Mouse (Mus musculus): ENCODE measurements around the gene Psmd2.

- TF ChIP-seq POLR2A (IDR thresholded peaks at IDR 0.05; ENCODE audit: low read depth, low read length), result peak; percentile 50
- no peak for TF ChIP-seq CTCF (IDR thresholded peaks at IDR 0.05; ENCODE audit: extremely low read depth, insufficient read depth, insufficient read length, insufficient replicate concordance)
Measured at GRCm38 (mm10) chr16:20651076-20651946, at the start of gene Psmd2.

Measured in spleen, adult 2 months (tissue).